Mouse (Mus musculus): Measurements from ENCODE around the gene Fkbp5.

DNA sequence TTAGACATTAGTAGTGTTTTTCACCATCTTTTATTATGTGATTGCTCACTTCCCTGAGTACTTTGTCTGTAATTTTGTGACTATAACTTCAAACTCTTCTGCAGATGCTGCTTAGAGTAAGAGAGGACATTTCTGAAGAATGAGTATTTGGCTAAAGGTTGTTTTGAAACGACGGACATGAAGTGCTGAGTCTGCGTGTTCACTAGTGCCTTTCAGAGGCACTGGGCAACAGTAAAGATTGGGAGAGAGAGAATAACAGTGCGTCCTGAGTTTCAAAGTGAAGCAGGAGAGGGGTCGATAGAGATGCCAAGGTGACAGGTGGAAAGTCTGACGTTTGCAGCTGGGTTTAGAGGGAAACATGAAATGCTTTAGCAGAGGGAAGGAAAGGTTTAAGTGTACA, 69.1 kb downstream of the Fkbp5 start:
- no peak for TF ChIP-seq POLR2A (IDR thresholded peaks at IDR 0.05; ENCODE audit: low read depth, low read length)
- no peak for TF ChIP-seq CTCF (IDR thresholded peaks at IDR 0.05; ENCODE audit: extremely low read depth, insufficient read depth, insufficient read length, insufficient replicate concordance)

All from spleen, adult 2 months (tissue).